Mouse (Mus musculus) spleen, postnatal 14 days (tissue): ENCODE data around the gene Faf2.

ENCODE experiments used
- DNase-seq, 2 experiments: peaks; one replicate each; pipeline ENCODE4 v3.0.0; 2021 to 2022; ENCODE audit warnings: low spot score in 2 of 2

The Faf2 gene

GRCm38 (mm10) chr13:54680184-54680853 lies 58.7 kb downstream of the Faf2 start:
- DNase-seq: peak; percentile 50 to 59

- no peak for DNase-seq
Measured at GRCm38 (mm10) chr13:54681291-54681690, 59.7 kb downstream of the Faf2 start.

- DNase-seq: no peak
Measured at GRCm38 (mm10) chr13:54683301-54683700, 61.7 kb downstream of the Faf2 start.

- DNase-seq: no peak
Measured at GRCm38 (mm10) chr13:54684140-54684896, 62.7 kb downstream of the Faf2 start.

- no peak for DNase-seq
Measured at GRCm38 (mm10) chr13:54685174-54685573, 63.6 kb downstream of the Faf2 start.

- DNase-seq: no peak
Measured at GRCm38 (mm10) chr13:54686139-54687053, 64.8 kb downstream of the Faf2 start.

GRCm38 (mm10) chr13:54687096-54687495 lies 65.5 kb downstream of the Faf2 start:
- DNase-seq: peak; percentile 53 to 65

GRCm38 (mm10) chr13:54687575-54688424 lies 66.2 kb downstream of the Faf2 start:
- peak; percentile 91 to 95 for DNase-seq

- no peak for DNase-seq
Measured at GRCm38 (mm10) chr13:54690151-54690740, 68.7 kb downstream of the Faf2 start.

GRCm38 (mm10) chr13:54691737-54692136 lies 70.2 kb downstream of the Faf2 start:
- peak in 1 of 2 experiments; percentile 38 for DNase-seq

GRCm38 (mm10) chr13:54692711-54693557 lies 71.3 kb downstream of the Faf2 start:
- DNase-seq: no peak

GRCm38 (mm10) chr13:54693558-54694347 lies 72.2 kb downstream of the Faf2 start, which contains the start of gene Rnf44:
TSS of gene Rnf44 (minus strand) at chr13:54693907.
- DNase-seq: peak; percentile 96 to 97

GRCm38 (mm10) chr13:54694348-54695060 lies 72.9 kb downstream of the Faf2 start:
- DNase-seq: peak; percentile 77 to 83

- DNase-seq: no peak
Measured at GRCm38 (mm10) chr13:54695479-54696230, 74.1 kb downstream of the Faf2 start.

GRCm38 (mm10) chr13:54701243-54701642 lies 79.7 kb downstream of the Faf2 start, which contains the start of gene Cdhr2:
TSS of gene Cdhr2 (plus strand) at chr13:54701461.
- no peak for DNase-seq

GRCm38 (mm10) chr13:54702507-54702906 lies 80.9 kb downstream of the Faf2 start:
- no peak for DNase-seq

GRCm38 (mm10) chr13:54704890-54705289 lies 83.3 kb downstream of the Faf2 start:
- DNase-seq: no peak
